Mouse (Mus musculus) kidney, embryonic 16.5 days (tissue): ENCODE measurements around the gene Pomt1. TPM values are rescaled to one million over a fixed set of nuclear protein-coding genes. Genes with fewer than 3 reads are reported as not detected.

Experiments
- ATAC-seq: fragments of 200-750 bp; cut with Nextera tagmentation; 2 replicates; pipeline ENCODE4 v1.8.0; 2017; ENCODE audit warnings: moderate TSS enrichment; ENCODE audit not compliant: low FRiP score, low TSS enrichment
- H3K27ac ChIP-seq: fragments of 300-500 bp; sonication (generic); 2 replicates; pipeline ENCODE4 v1.5.1; 2014; ENCODE audit warnings: low read length
- H3K27me3 ChIP-seq: fragments of 300-500 bp; sonication (generic); 2 replicates; pipeline ENCODE4 v1.6.1; 2014; ENCODE audit warnings: low read length, control low read depth, mixed read lengths; ENCODE audit not compliant: insufficient read depth
- H3K36me3 ChIP-seq: fragments of 300-500 bp; sonication (generic); 2 replicates; pipeline ENCODE4 v1.6.1; 2014; ENCODE audit warnings: low read length, control low read depth, mixed read lengths; ENCODE audit not compliant: insufficient read depth
- H3K4me1 ChIP-seq: fragments of 300-500 bp; sonication (generic); 2 replicates; pipeline ENCODE4 v1.6.1; 2014; ENCODE audit warnings: low read length, control low read depth, mixed read lengths; ENCODE audit not compliant: insufficient read depth
- H3K4me2 ChIP-seq: fragments of 300-500 bp; sonication (generic); replicated peaks from 2 replicates; pipeline ENCODE4 v1.6.1; 2014; ENCODE audit warnings: low read depth, low read length
- H3K4me3 ChIP-seq: fragments of 300-500 bp; sonication (generic); 2 replicates; pipeline ENCODE4 v1.5.1; 2014; ENCODE audit warnings: mild to moderate bottlenecking, low read length
- H3K9ac ChIP-seq: fragments of 300-500 bp; sonication (generic); replicated peaks from 2 replicates; pipeline ENCODE4 v1.6.1; 2014; ENCODE audit warnings: low read length
- H3K9me3 ChIP-seq: fragments of 300-500 bp; sonication (generic); 2 replicates; pipeline ENCODE4 v1.6.1; 2016; ENCODE audit warnings: low read length, control low read depth
- WGBS: fragments of 180-500 bp; shearing (Covaris S2); extraction: QIAGEN DNeasy Blood & Tissue Kit; methylation state at CpG from one replicate; pipeline ENCODE4 v1.1.7; 2014; 5-methylcytosine and 5-hydroxymethylcytosine counted together
- polyA plus RNA-seq: library from polyadenylated mRNA; unstranded; fragments of >200 nt; fragmentation: Nextera tagmentation; extraction: Ambion mirVana; gene quantifications from 2 replicates; pipeline ENCODE4 v1.2.1, GENCODE M21; 2015

The Pomt1 gene
- 31.6 and 32.9 TPM in 2 replicates for polyA plus RNA-seq

DNA sequence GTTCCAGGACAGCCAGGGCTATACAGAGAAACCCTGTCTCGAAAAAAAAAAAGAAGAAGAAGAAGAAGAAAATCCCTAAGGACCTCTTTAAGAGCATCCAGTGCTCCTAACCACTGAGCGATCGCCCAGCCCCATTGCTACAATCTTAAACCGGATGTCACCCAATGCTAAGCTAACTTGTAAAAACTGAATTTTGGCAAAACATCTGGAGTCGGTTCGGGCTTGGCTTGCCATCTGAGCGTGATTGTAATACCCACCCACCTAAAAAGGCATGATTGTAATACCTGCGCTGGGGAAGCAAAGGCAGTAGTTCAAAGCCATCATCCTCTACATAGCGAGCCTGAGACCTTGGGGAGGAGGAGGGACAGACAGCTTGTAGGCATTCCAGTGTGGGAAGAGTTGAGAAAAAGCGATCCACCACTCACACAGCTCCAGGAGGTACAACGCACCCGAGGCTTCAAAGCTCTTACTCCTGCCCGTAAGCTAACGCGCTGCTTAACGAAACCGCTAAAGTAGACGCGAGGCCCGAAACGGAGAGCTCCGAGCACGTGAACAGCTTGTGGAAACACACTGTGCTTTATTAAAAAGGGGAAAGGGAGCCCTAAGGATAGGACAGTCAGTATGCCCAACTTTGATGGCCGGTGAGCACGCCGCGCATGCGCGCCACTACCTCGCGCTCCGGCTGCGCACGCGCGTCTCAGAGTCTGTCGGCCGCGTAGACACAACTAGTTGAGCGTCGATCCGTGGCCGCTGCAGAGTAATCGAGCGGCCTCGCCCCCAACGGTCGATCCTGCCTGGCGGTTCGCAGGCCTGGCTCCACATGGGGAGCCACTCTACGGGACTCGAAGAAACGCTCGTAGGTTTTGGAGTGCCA, at the start of gene Pomt1:
Gene Pomt1 (plus strand): TSS at position 705 of the 874 bp plus-strand sequence.
- ATAC-seq = peak; percentile 93
- peaks cover 23% of the 10 kb centered on the region for H3K36me3 ChIP-seq
- under 1% methylated on average over 54 of the region's 54 CpGs for WGBS

DNA sequence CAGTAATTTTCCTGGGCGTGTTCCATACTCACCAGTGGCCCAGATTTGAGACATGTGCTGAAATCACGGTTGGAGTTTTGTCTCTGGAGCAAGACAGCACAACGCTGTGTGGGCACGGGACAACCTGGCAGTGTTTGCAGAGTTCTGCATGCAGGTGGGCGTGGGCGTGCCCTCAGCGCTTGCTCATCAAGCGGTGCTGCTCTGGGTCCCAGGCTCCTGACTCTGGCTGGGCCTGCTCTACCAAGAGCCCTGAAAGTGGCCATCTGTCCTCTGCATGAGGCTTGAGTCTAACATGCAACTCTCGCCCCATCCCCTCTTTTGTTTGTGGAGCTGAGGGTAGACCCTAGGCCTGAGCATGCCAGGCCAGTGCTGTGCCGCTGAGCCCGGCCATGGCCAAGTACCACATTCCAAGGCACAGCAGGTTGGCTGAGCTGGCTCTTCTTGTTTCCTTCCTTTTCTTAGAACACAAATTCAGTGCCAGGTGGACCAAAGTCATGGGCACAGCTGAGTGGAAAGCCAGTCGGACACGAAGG, 49.3 kb upstream of the Pomt1 start:
- H3K9me3 ChIP-seq = no peaks in the 10 kb centered on the region
- H3K4me3 ChIP-seq = no peak overlapping the region
- no peak overlapping the region for H3K4me2 ChIP-seq
- no peak for ATAC-seq
- no peaks in the 10 kb centered on the region for H3K27me3 ChIP-seq
- H3K9ac ChIP-seq = no peak overlapping the region
- peaks cover 10% of the 10 kb centered on the region; the same call in 1 of the 2 replicates for H3K4me1 ChIP-seq
- 93% methylated on average over 13 of the region's 13 CpGs for WGBS
- H3K27ac ChIP-seq = no peak overlapping the region
- H3K36me3 ChIP-seq = peaks cover 55% of the 10 kb centered on the region

More for the DNA sequence above, at the start of gene Pomt1:
- H3K4me3 ChIP-seq = peak within 1 kb of the TSS; percentile 82
- H3K9me3 ChIP-seq = no peaks in the 10 kb centered on the region
- no peaks in the 10 kb centered on the region for H3K27me3 ChIP-seq
- peak within 1 kb of the TSS; percentile 76 for H3K4me2 ChIP-seq
- peak within 1 kb of the TSS; percentile 95 for H3K27ac ChIP-seq
- peak within 1 kb of the TSS; percentile 79 for H3K9ac ChIP-seq
- peaks cover 22% of the 10 kb centered on the region for H3K4me1 ChIP-seq

- no peak for ATAC-seq
- H3K27ac ChIP-seq = no peak overlapping the region
- WGBS = 77% methylated on average over 7 of the region's 7 CpGs
- no peaks in the 10 kb centered on the region for H3K9me3 ChIP-seq
- no peak overlapping the region for H3K4me3 ChIP-seq
- no peak overlapping the region for H3K4me2 ChIP-seq
- H3K4me1 ChIP-seq = peaks cover 8% of the 10 kb centered on the region; the same call in 1 of the 2 replicates
- H3K36me3 ChIP-seq = peaks cover 58% of the 10 kb centered on the region
- H3K27me3 ChIP-seq = no peaks in the 10 kb centered on the region
- no peak overlapping the region for H3K9ac ChIP-seq
Measured at GRCm38 (mm10) chr2:32187649-32188048, 48.7 kb upstream of the Pomt1 start.

DNA sequence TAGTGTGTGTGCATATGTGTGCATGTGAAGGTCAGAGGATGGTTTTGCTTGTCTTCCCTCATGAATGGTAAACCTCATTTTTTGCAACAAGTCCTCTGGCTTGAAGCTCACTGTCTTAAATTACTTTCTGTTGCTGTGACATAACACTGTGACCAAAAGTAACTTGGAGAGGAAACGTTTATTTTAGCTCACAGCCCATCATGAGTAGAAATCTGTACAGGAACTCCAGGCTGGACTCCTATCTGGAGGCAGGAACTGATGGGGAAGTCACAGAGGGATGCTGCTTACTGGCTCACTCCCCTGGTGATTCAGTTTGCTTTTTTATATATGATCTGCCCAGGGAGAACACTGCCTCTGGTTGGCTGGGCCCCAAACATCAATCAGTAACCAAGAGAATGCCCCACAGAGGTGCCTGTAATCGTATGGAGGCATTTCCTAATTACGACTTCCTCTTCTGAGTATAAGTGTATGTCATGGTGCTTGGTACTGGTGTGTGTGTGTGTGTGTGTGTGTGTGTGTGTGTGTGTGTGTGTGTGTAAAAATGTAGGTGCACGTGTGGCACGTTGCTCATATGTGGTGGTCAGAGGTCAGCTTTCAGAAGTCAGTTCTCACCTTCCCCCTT, 47.2 kb upstream of the Pomt1 start:
- H3K36me3 ChIP-seq = peaks cover 63% of the 10 kb centered on the region
- WGBS = 60% methylated on average over 5 of the region's 5 CpGs
- H3K4me3 ChIP-seq = no peak overlapping the region
- H3K4me2 ChIP-seq = no peak overlapping the region
- H3K27ac ChIP-seq = no peak overlapping the region
- no peaks in the 10 kb centered on the region for H3K27me3 ChIP-seq
- ATAC-seq = no peak
- H3K9ac ChIP-seq = no peak overlapping the region
- H3K9me3 ChIP-seq = no peaks in the 10 kb centered on the region
- peaks cover 11% of the 10 kb centered on the region; the same call in 1 of the 2 replicates for H3K4me1 ChIP-seq

DNA sequence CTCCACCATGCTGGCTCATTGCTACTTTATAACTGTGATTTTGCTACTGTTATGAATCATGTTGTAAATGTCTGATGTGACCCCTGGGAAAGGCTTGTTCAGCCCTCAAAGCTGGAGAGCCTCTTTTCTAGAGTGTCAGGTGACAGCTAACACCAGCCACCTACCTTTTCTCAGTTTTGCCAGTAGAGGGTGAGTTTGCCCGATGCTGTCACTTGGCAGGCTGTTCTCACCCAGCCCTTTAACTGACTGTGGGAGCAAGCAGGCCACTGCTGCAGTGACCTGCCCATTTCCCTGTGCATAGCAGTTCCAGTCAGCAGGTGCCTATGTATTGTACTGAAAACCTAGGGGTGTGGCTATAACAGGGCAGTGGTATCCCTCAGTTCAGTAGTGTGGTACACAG, 45.8 kb upstream of the Pomt1 start:
- Histone ChIP-seq H3K4me3 (no peak overlapping the region), H3K27me3 (no peaks in the 10 kb centered on the region), H3K9ac (no peak overlapping the region), H3K4me2 (no peak overlapping the region), H3K36me3 (peaks cover 70% of the 10 kb centered on the region), H3K9me3 (no peaks in the 10 kb centered on the region), H3K27ac (no peak overlapping the region), H3K4me1 (peaks cover 11% of the 10 kb centered on the region; the same call in 1 of the 2 replicates)
- no peak for ATAC-seq
- WGBS = 50% methylated on average over 1 of the region's 1 CpGs

DNA sequence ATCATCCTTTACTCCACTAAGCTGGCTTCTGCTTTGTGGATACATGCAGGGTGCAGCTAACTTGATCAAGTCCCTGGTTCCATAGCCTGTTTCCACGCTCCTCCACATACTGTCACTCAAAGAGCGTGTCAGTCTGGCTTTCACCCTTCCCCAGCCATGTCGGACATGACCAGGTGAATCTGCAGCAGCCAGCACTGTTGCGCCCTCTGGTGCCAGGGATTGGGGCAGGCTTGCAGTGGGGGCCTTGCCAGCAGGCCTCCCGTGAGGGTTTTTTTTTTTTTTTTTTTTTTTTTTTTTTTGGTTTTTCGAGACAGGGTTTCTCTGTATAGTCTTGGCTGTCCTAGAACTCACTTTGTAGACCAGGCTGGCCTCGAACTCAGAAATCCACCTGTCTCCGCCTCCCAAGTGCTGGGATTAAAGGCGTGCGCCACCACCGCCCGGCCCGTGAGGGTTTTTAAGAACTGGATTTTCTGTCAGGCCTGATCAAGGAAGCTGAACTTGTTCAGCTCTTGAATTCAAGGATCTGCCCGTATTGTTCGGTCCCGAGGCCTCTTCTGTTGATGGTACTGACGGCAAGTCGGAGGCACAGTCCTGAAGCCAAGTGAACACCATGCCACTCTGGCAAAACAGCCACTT, 44.4 kb upstream of the Pomt1 start:
- Histone ChIP-seq H3K9ac (no peak overlapping the region), H3K36me3 (peaks cover 72% of the 10 kb centered on the region), H3K9me3 (no peaks in the 10 kb centered on the region), H3K27ac (no peak overlapping the region), H3K4me3 (no peak overlapping the region), H3K27me3 (no peaks in the 10 kb centered on the region), H3K4me2 (no peak overlapping the region), H3K4me1 (peaks cover 11% of the 10 kb centered on the region; the same call in 1 of the 2 replicates)
- ATAC-seq = no peak
- 81% methylated on average over 17 of the region's 18 CpGs for WGBS

DNA sequence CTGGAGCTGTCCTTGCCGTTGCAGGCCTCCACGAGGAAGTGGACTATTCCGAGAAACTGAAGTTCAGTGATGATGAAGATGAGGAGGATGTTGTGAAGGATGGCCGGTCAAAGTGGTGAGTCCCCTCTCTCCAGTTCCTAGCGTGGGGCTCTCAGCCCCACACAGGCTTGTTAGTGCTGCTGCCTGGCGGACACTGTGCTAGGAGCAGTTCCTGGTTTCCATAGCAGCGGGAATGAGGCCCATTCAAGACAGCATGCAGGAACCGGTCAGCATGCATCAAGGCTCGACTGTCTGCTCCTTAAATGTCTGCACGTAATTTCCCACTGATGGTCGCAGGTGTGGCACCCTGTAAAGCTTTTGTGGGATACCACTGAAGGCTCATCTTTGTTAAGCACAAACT, 37.4 kb upstream of the Pomt1 start:
- Histone ChIP-seq H3K4me3 (no peak overlapping the region), H3K27me3 (no peaks in the 10 kb centered on the region), H3K9me3 (no peaks in the 10 kb centered on the region), H3K36me3 (peaks cover 98% of the 10 kb centered on the region), H3K4me2 (no peak overlapping the region), H3K9ac (no peak overlapping the region), H3K27ac (no peak overlapping the region), H3K4me1 (no peaks in the 10 kb centered on the region)
- no peak for ATAC-seq
- 81% methylated on average over 11 of the region's 11 CpGs for WGBS

- Histone ChIP-seq H3K4me3 (no peak overlapping the region), H3K4me2 (no peak overlapping the region), H3K9me3 (no peaks in the 10 kb centered on the region), H3K27me3 (no peaks in the 10 kb centered on the region), H3K27ac (no peak overlapping the region), H3K4me1 (no peaks in the 10 kb centered on the region), H3K36me3 (peaks cover 96% of the 10 kb centered on the region), H3K9ac (no peak overlapping the region)
- WGBS = 94% methylated on average over 4 of the region's 4 CpGs
- no peak for ATAC-seq
Measured at GRCm38 (mm10) chr2:32200033-32200432, 36.4 kb upstream of the Pomt1 start.

GRCm38 (mm10) chr2:32200712-32201111, 35.7 kb upstream of the Pomt1 start:
- no peak for ATAC-seq
- Histone ChIP-seq H3K4me2 (no peak overlapping the region), H3K27me3 (no peaks in the 10 kb centered on the region), H3K4me1 (no peaks in the 10 kb centered on the region), H3K4me3 (no peak overlapping the region), H3K9ac (no peak overlapping the region), H3K36me3 (peaks cover 96% of the 10 kb centered on the region), H3K27ac (no peak overlapping the region), H3K9me3 (no peaks in the 10 kb centered on the region)
- WGBS = 81% methylated on average over 11 of the region's 11 CpGs
